16 mouse cellular contexts compared by ENCODE assay signal in genomic region chrX:13043780-13044179, GRCm38 (mm10).
"Had no signal": no experiment of that assay in that cellular context is flagged by ENCODE, and none has a peak within 500 bp of the region (broad histone marks: within the 10 kb centered on the region; RNA-seq: fewer than 3 reads in every experiment).

No protein-coding gene starts in this region.

- H3K4me3 ChIP-seq: lung, embryonic 15.5 days; megakaryocyte, embryonic 14.5 days; neural tube, embryonic 12.5 days had no signal

- H3K4me2 ChIP-seq: lung, embryonic 15.5 days; midbrain, embryonic 11.5 days; neural tube, embryonic 12.5 days had no signal

- H3K9me3 ChIP-seq: lung, embryonic 15.5 days; megakaryocyte, embryonic 14.5 days; neural tube, embryonic 12.5 days had no signal

- H3K9ac ChIP-seq: liver, postnatal 0 days; lung, embryonic 15.5 days; neural tube, embryonic 12.5 days had no signal

- DNase-seq: liver, postnatal 0 days; lung, adult 2 months; lung, postnatal 14 days; lung, postnatal 36 days; midbrain, embryonic 14.5 days; right cerebral cortex, postnatal 14 days; right cerebral cortex, postnatal 4 days; spleen, adult 18-20 months; thymus, adult 18-20 months; thymus, postnatal 14 days; thymus, postnatal 36 days had no signal

- H3K4me1 ChIP-seq: lung, embryonic 15.5 days; neural tube, embryonic 12.5 days had no signal

- H3K36me3 ChIP-seq: lung, embryonic 15.5 days; neural tube, embryonic 12.5 days had no signal

- H3K27ac ChIP-seq: lung, embryonic 15.5 days; macrophage; neural tube, embryonic 12.5 days had no signal

- H3K27me3 ChIP-seq: lung, embryonic 15.5 days; neural tube, embryonic 12.5 days had no signal
